Mouse (Mus musculus): Measurements from ENCODE around the gene Uvrag. TPM values are rescaled to one million over a fixed set of nuclear protein-coding genes. Genes with fewer than 3 reads are reported as not detected.

Uvrag gene
- polyA plus RNA-seq, 1 experiment from 2014 or later, result 12.2 TPM

DNA sequence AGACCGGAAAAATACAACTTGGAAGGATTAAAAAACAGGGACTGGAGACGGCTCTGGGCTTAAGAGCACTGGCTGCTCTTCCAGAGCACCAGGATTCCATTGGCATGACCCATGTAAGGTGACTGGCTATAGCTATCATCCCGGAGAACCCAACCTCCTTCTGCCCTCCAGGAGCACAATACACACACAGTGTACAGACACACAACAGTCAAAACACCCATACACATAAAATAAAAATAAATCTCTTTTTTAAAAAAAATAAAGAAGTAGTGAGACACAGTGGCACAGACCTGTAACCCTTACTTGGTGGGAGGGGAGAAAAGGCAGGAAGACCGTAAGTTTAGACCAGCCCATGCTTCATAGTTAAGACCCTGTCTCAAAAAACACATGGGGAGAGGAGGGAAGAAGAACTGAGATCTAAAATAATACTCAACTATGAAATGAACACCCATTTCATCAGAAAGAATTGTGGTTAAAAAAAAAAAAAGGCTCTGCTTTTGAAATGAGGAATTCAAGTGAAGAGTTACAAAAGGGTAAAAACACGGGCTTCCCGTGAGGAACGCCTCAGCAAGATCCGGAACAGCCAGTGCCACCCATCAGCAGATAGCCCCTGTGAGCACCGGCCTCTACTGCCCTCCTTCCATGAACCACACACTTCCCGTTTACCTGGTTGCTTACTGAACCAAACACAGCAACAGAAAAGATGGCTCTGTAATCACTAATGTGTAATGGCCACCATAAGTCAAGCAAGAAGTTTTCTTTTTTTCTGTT, 52.2 kb downstream of the Uvrag start:
- H3K27me3 ChIP-seq (replicated peaks; ENCODE audit: control insufficient read depth, insufficient read depth, low read length), result no peaks in the 10 kb centered on the region
- no peak for ATAC-seq
- H3K4me3 ChIP-seq (ENCODE audit: low read depth, low read length), result no peak overlapping the region
- no peak overlapping the region for H3K9ac ChIP-seq (ENCODE audit: low read length)
- no peak overlapping the region for H3K27ac ChIP-seq (ENCODE audit: low read depth, low read length)
- no peaks in the 10 kb centered on the region for H3K4me1 ChIP-seq (ENCODE audit: control insufficient read depth, insufficient read depth, low read length)
- DNase-seq (ENCODE audit: low spot score), result no peak
- no peak overlapping the region for H3K4me2 ChIP-seq (ENCODE audit: low read length)
- 92% methylated on average over 10 of the region's 10 CpGs for WGBS
- H3K9me3 ChIP-seq (replicated peaks; ENCODE audit: control insufficient read depth, low read length), result no peaks in the 10 kb centered on the region
- H3K36me3 ChIP-seq (ENCODE audit: control insufficient read depth, insufficient read depth, low read length), result peaks cover 6% of the 10 kb centered on the region; the same call in 1 of the 2 replicates

DNA sequence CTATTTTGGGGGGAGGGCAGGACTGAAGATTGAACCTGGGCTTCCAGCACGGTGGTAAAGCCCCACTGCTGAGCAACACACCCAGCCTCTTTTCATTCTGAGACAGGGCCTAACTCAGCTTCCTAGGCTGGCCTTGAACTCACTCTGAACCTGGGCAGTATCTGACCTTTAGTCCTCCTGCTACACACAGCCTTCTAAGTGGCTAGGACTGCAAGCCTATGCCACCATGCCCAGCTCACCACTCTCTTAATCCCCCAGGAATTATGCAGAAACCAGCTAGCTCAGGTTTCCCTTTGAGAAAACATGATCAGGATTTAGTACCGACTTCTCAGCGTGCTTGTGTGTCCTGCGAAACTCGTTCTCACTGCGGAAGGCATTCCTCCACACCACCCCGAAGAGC, 53.4 kb downstream of the Uvrag start:
- Histone ChIP-seq H3K4me2 (ENCODE audit: low read length) (no peak overlapping the region), H3K36me3 (ENCODE audit: control insufficient read depth, insufficient read depth, low read length) (peaks cover 6% of the 10 kb centered on the region; the same call in 1 of the 2 replicates), H3K27ac (ENCODE audit: low read depth, low read length) (no peak overlapping the region), H3K27me3 (replicated peaks; ENCODE audit: control insufficient read depth, insufficient read depth, low read length) (no peaks in the 10 kb centered on the region), H3K9ac (ENCODE audit: low read length) (no peak overlapping the region), H3K4me3 (ENCODE audit: low read depth, low read length) (no peak overlapping the region), H3K9me3 (replicated peaks; ENCODE audit: control insufficient read depth, low read length) (no peaks in the 10 kb centered on the region), H3K4me1 (ENCODE audit: control insufficient read depth, insufficient read depth, low read length) (no peaks in the 10 kb centered on the region)
- DNase-seq (ENCODE audit: low spot score) (no peak), ATAC-seq (no peak)
- 78% methylated on average over 7 of the region's 7 CpGs for WGBS

DNA sequence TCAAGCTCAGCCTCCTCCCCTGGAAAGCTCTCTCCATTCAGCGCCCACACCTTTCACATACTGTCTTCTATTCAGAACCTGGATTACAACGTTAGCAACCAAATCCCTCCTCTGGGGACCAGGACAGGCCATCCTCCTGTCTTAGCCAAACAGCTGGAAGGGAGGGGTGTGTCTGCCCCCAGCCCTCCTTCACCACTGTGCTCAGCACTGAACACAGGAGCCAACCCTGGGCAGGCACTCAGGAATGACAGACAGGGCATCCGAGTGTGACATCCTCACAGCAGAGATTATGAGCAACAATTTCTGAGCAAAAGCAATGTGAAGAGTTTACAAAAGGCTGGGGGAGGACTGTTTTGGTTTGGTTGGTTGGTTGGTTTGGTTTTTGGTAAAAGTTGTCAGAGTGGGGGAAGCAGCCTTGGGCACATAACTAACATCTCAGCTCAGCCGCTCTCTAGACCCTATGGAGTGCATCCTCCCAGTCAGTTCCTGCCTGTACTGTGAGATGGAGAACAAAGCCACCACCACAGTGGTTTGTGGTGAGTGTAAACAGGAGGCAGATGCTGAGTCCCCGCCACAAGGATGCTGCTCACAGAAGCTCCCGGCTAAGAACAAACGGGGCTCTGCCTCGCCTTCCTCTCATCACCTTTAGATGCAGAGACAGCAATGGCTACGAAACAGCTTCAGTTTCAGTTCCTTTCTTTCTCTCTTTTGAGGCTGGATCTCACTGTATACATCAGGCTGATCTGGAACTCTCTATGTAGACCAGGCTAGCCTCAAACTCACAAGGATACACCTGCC, 54.1 kb downstream of the Uvrag start:
- 83% methylated on average over 9 of the region's 9 CpGs for WGBS

DNA sequence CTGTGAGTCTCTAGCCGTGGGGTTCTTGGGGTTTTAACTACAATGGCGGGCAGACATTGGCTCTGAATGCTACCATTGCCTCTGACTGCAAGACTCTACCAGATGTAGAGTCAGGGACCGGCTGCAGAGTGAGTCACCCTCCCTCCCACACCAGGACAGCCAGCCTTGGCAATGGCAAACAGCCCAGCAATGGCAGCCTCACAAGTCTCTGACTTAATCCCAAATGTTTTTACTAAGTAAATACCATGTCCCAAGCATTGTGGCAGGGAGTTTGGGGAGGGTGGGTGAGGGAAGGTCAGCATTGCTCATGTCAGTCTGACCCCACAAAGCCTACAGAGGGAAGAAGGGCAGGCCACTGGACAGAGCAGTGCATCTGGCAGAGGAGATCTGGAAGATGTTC, 55.7 kb downstream of the Uvrag start:
- DNase-seq (ENCODE audit: low spot score) (no peak), ATAC-seq (no peak)
- Histone ChIP-seq H3K4me2 (ENCODE audit: low read length) (no peak overlapping the region), H3K9ac (ENCODE audit: low read length) (no peak overlapping the region), H3K9me3 (replicated peaks; ENCODE audit: control insufficient read depth, low read length) (no peaks in the 10 kb centered on the region), H3K27ac (ENCODE audit: low read depth, low read length) (no peak overlapping the region), H3K27me3 (replicated peaks; ENCODE audit: control insufficient read depth, insufficient read depth, low read length) (no peaks in the 10 kb centered on the region), H3K36me3 (ENCODE audit: control insufficient read depth, insufficient read depth, low read length) (peaks cover 6% of the 10 kb centered on the region; the same call in 1 of the 2 replicates), H3K4me3 (ENCODE audit: low read depth, low read length) (no peak overlapping the region), H3K4me1 (ENCODE audit: control insufficient read depth, insufficient read depth, low read length) (no peaks in the 10 kb centered on the region)
- 85% methylated on average over 3 of the region's 3 CpGs for WGBS

More for the DNA sequence above, 54.1 kb downstream of the Uvrag start:
- H3K4me1 ChIP-seq (ENCODE audit: control insufficient read depth, insufficient read depth, low read length), result no peaks in the 10 kb centered on the region
- H3K9me3 ChIP-seq (replicated peaks; ENCODE audit: control insufficient read depth, low read length), result no peaks in the 10 kb centered on the region
- no peaks in the 10 kb centered on the region for H3K27me3 ChIP-seq (replicated peaks; ENCODE audit: control insufficient read depth, insufficient read depth, low read length)
- DNase-seq (ENCODE audit: low spot score) (no peak), ATAC-seq (no peak)
- no peak overlapping the region for H3K9ac ChIP-seq (ENCODE audit: low read length)
- H3K27ac ChIP-seq (ENCODE audit: low read depth, low read length), result no peak overlapping the region
- H3K4me3 ChIP-seq (ENCODE audit: low read depth, low read length), result no peak overlapping the region
- no peak overlapping the region for H3K4me2 ChIP-seq (ENCODE audit: low read length)
- peaks cover 6% of the 10 kb centered on the region; the same call in 1 of the 2 replicates for H3K36me3 ChIP-seq (ENCODE audit: control insufficient read depth, insufficient read depth, low read length)

DNA sequence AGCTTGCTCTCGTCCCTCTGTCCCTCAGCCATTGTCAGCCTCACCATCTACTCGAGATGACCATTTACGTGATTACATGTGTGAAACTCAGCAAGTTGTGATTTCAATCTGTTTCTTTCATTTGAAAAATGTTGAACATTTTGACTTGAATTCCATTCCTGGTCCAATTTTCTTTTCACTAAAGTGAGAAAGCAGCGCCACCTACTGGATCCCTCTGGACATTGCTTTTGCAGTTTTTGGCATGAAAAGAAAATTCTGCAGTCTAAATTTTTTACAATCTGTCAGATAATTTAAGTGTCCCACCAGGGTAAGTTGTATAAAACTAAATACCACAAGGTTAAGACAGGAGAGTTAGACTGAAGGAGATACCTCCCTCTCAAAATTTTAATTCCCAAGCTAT, 61.4 kb downstream of the Uvrag start:
- no peaks in the 10 kb centered on the region for H3K27me3 ChIP-seq (replicated peaks; ENCODE audit: control insufficient read depth, insufficient read depth, low read length)
- H3K4me3 ChIP-seq (ENCODE audit: low read depth, low read length), result no peak overlapping the region
- H3K4me1 ChIP-seq (ENCODE audit: control insufficient read depth, insufficient read depth, low read length), result no peaks in the 10 kb centered on the region
- no peaks in the 10 kb centered on the region for H3K9me3 ChIP-seq (replicated peaks; ENCODE audit: control insufficient read depth, low read length)
- H3K4me2 ChIP-seq (ENCODE audit: low read length), result no peak overlapping the region
- no peak overlapping the region for H3K9ac ChIP-seq (ENCODE audit: low read length)
- WGBS, result 36% methylated on average over 4 of the region's 4 CpGs
- ATAC-seq, result no peak
- DNase-seq (ENCODE audit: low spot score), result peak; percentile 83
- no peak overlapping the region for H3K27ac ChIP-seq (ENCODE audit: low read depth, low read length)
- H3K36me3 ChIP-seq (ENCODE audit: control insufficient read depth, insufficient read depth, low read length), result no peaks in the 10 kb centered on the region

GRCm38 (mm10) chr7:99078805-99079204, 62.1 kb downstream of the Uvrag start:
- Histone ChIP-seq H3K4me2 (ENCODE audit: low read length) (no peak overlapping the region), H3K36me3 (ENCODE audit: control insufficient read depth, insufficient read depth, low read length) (no peaks in the 10 kb centered on the region), H3K4me1 (ENCODE audit: control insufficient read depth, insufficient read depth, low read length) (no peaks in the 10 kb centered on the region), H3K9ac (ENCODE audit: low read length) (no peak overlapping the region), H3K27me3 (replicated peaks; ENCODE audit: control insufficient read depth, insufficient read depth, low read length) (no peaks in the 10 kb centered on the region), H3K9me3 (replicated peaks; ENCODE audit: control insufficient read depth, low read length) (no peaks in the 10 kb centered on the region), H3K27ac (ENCODE audit: low read depth, low read length) (no peak overlapping the region), H3K4me3 (ENCODE audit: low read depth, low read length) (no peak overlapping the region)
- no peak for ATAC-seq
- WGBS, result 97% methylated on average over 6 of the region's 6 CpGs
- no peak for DNase-seq (ENCODE audit: low spot score)

GRCm38 (mm10) chr7:99077234-99077633, 63.7 kb downstream of the Uvrag start:
- DNase-seq (ENCODE audit: low spot score) (no peak), ATAC-seq (no peak)
- Histone ChIP-seq H3K27me3 (replicated peaks; ENCODE audit: control insufficient read depth, insufficient read depth, low read length) (no peaks in the 10 kb centered on the region), H3K4me1 (ENCODE audit: control insufficient read depth, insufficient read depth, low read length) (no peaks in the 10 kb centered on the region), H3K9ac (ENCODE audit: low read length) (no peak overlapping the region), H3K9me3 (replicated peaks; ENCODE audit: control insufficient read depth, low read length) (no peaks in the 10 kb centered on the region), H3K27ac (ENCODE audit: low read depth, low read length) (no peak overlapping the region), H3K36me3 (ENCODE audit: control insufficient read depth, insufficient read depth, low read length) (no peaks in the 10 kb centered on the region), H3K4me2 (ENCODE audit: low read length) (no peak overlapping the region), H3K4me3 (ENCODE audit: low read depth, low read length) (no peak overlapping the region)
- WGBS, result 27% methylated on average over 8 of the region's 8 CpGs

GRCm38 (mm10) chr7:99075101-99075500, 65.8 kb downstream of the Uvrag start:
- H3K4me2 ChIP-seq (ENCODE audit: low read length), result no peak overlapping the region
- 63% methylated on average over 5 of the region's 5 CpGs for WGBS
- no peak for ATAC-seq

More at GRCm38 (mm10) chr7:99075101-99075500, 65.8 kb downstream of the Uvrag start:
- no peak overlapping the region for H3K9ac ChIP-seq (ENCODE audit: low read length)
- no peak overlapping the region for H3K4me3 ChIP-seq (ENCODE audit: low read depth, low read length)
- H3K36me3 ChIP-seq (ENCODE audit: control insufficient read depth, insufficient read depth, low read length), result no peaks in the 10 kb centered on the region
- DNase-seq (ENCODE audit: low spot score), result no peak
- no peaks in the 10 kb centered on the region for H3K27me3 ChIP-seq (replicated peaks; ENCODE audit: control insufficient read depth, insufficient read depth, low read length)
- H3K4me1 ChIP-seq (ENCODE audit: control insufficient read depth, insufficient read depth, low read length), result no peaks in the 10 kb centered on the region
- H3K27ac ChIP-seq (ENCODE audit: low read depth, low read length), result no peak overlapping the region
- H3K9me3 ChIP-seq (replicated peaks; ENCODE audit: control insufficient read depth, low read length), result no peaks in the 10 kb centered on the region

Measured in forebrain, embryonic 14.5 days (tissue).